Comparison of ENCODE assay signal across 8 mouse cellular contexts in the genomic region with DNA sequence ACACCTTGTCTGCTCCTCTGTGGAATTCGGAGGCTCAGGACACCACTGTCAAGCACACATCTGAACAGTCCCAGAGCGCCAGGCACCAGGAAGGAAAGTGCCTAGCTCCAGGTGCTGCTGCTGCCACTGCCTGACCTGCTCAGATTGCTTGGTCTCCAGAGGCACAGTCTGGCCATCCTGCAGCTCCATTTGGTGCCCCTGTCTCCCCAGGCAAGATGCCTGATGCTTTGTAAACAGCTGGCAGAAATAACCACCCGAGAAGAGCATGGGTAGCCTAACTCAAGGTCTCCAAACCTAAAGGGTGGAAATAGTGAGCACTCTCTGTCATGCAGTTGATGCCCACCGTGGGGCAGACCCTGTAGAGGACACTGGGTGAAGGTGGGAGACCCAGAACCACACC. TPM values are rescaled to one million over a fixed set of nuclear protein-coding genes. Genes with fewer than 3 reads are reported as not detected.
DNase-seq lines count a peak whose midpoint lies in the region; ATAC-seq and TF ChIP-seq lines count a peak whose summit lies in the region.

No protein-coding gene starts in this region.

- no peak for ATAC-seq in limb, embryonic 15.5 days (ENCODE audit: insufficient number of reproducible peaks, low FRiP score, low TSS enrichment, low read depth)
- no peak for ATAC-seq in stomach, embryonic 16.5 days (ENCODE audit: insufficient read depth, low FRiP score)

- peaks cover 2% of the 10 kb centered on the region for H3K36me3 ChIP-seq in testis, adult 2 months (ENCODE audit: control insufficient read depth, insufficient read depth, low read length)
- peaks cover 41% of the 10 kb centered on the region for H3K36me3 ChIP-seq in limb, embryonic 15.5 days
- peaks cover 20% of the 10 kb centered on the region; the same call in 1 of the 2 replicates for H3K36me3 ChIP-seq in stomach, embryonic 16.5 days (ENCODE audit: control insufficient read depth, insufficient read depth, low read length)

- 6% methylated on average over 4 of the region's 4 CpGs for WGBS in cerebellum, adult 2 months
- WGBS in limb, embryonic 15.5 days: 22% methylated on average over 4 of the region's 4 CpGs
- 11% methylated on average over 4 of the region's 4 CpGs for WGBS in stomach, embryonic 16.5 days

- no peaks in the 10 kb centered on the region for H3K9me3 ChIP-seq in limb, embryonic 15.5 days
- H3K9me3 ChIP-seq in stomach, embryonic 16.5 days (replicated peaks; ENCODE audit: control insufficient read depth, low read length): no peaks in the 10 kb centered on the region

- peak overlapping the region; percentile 96 for H3K9ac ChIP-seq in limb, embryonic 15.5 days
- peak overlapping the region; percentile 95 for H3K9ac ChIP-seq in stomach, embryonic 16.5 days (ENCODE audit: low read length)

- no peak overlapping the region for H3K27ac ChIP-seq in cerebellum, adult 2 months (ENCODE audit: insufficient read depth, low read length)
- peak overlapping the region; percentile 29; the same call in 1 of the 2 replicates for H3K27ac ChIP-seq in testis, adult 2 months (ENCODE audit: control insufficient read depth, insufficient read depth, low read depth, low read length)
- H3K27ac ChIP-seq in limb, embryonic 15.5 days: peak overlapping the region; percentile 86
- peak overlapping the region; percentile 84 for H3K27ac ChIP-seq in stomach, embryonic 16.5 days (ENCODE audit: low read length)

- peaks cover 17% of the 10 kb centered on the region; the same call in 1 of the 2 replicates for H3K4me1 ChIP-seq in cerebellum, adult 2 months (ENCODE audit: control insufficient read depth, insufficient read depth, low read length)
- H3K4me1 ChIP-seq in testis, adult 2 months (ENCODE audit: control insufficient read depth, insufficient read depth, low read length): peaks cover 22% of the 10 kb centered on the region
- peaks cover 40% of the 10 kb centered on the region for H3K4me1 ChIP-seq in limb, embryonic 15.5 days
- peaks cover 30% of the 10 kb centered on the region for H3K4me1 ChIP-seq in stomach, embryonic 16.5 days (ENCODE audit: control insufficient read depth, insufficient read depth, low read length)

- no peak for DNase-seq in cerebellum, adult 2 months
- no peak for DNase-seq in cerebellum, postnatal 25 days
- DNase-seq in testis, postnatal 10 days (ENCODE audit: low spot score): no peak
- DNase-seq in yolk sac, embryonic 10.5 days (ENCODE audit: low spot score): no peak
- DNase-seq in urinary bladder, adult 18-20 months (ENCODE audit: low spot score in 2 of 2): no peak

- TF ChIP-seq POLR2A in cerebellum, adult 2 months (IDR thresholded peaks at IDR 0.05; ENCODE audit: borderline replicate concordance, insufficient read depth, low read length): no peak
- TF ChIP-seq POLR2A in testis, adult 2 months (IDR thresholded peaks at IDR 0.05; ENCODE audit: control insufficient read depth, low read depth, low read length): no peak

- peak overlapping the region; percentile 93 for H3K4me2 ChIP-seq in limb, embryonic 15.5 days
- peak overlapping the region; percentile 64 for H3K4me2 ChIP-seq in stomach, embryonic 16.5 days (ENCODE audit: low read depth, low read length)

- no peaks in the 10 kb centered on the region for H3K27me3 ChIP-seq in cerebellum, adult 2 months (ENCODE audit: control insufficient read depth, insufficient read depth, low read length)
- H3K27me3 ChIP-seq in testis, adult 2 months (ENCODE audit: control insufficient read depth, insufficient read depth, low read length): no peaks in the 10 kb centered on the region
- no peaks in the 10 kb centered on the region for H3K27me3 ChIP-seq in limb, embryonic 15.5 days
- no peaks in the 10 kb centered on the region for H3K27me3 ChIP-seq in stomach, embryonic 16.5 days (ENCODE audit: control insufficient read depth, insufficient read depth, low read length)

- no peak for TF ChIP-seq CTCF in cerebellum, adult 2 months (IDR thresholded peaks at IDR 0.05; ENCODE audit: borderline replicate concordance, insufficient read depth, low read depth, low read length)
- TF ChIP-seq CTCF in testis, adult 2 months (IDR thresholded peaks at IDR 0.05; ENCODE audit: control insufficient read depth, insufficient read depth, insufficient replicate concordance, low read depth, low read length): no peak

- peak overlapping the region; percentile 89 for H3K4me3 ChIP-seq in cerebellum, adult 2 months (replicated peaks; ENCODE audit: insufficient read depth, low read depth, low read length)
- H3K4me3 ChIP-seq in testis, adult 2 months (ENCODE audit: control insufficient read depth, low read depth, low read length): peak overlapping the region; percentile 90
- H3K4me3 ChIP-seq in limb, embryonic 15.5 days: peak overlapping the region; percentile 94
- H3K4me3 ChIP-seq in stomach, embryonic 16.5 days (replicated peaks; ENCODE audit: low read length): peak overlapping the region; percentile 90

RNA-seq across cellular contexts. Expression of a gene that starts 1.1 kb away (rescaled TPM):
- 41.9 and 43.9 TPM in 2 replicates for polyA plus RNA-seq in cerebellum, adult 2 months (2012; rRNA removed)
- 47.8 and 53.8 TPM in 2 replicates for polyA plus RNA-seq in testis, adult 2 months (2012; rRNA removed)
- polyA plus RNA-seq in limb, embryonic 15.5 days (2015; fragmentation: Nextera tagmentation; extraction: Ambion mirVana): 97.2 and 101 TPM in 2 replicates
- 80.1 and 82.0 TPM in 2 replicates for polyA plus RNA-seq in stomach, embryonic 16.5 days (2015; fragmentation: Nextera tagmentation; extraction: Ambion mirVana)

RNA-seq across cellular contexts. Expression of a gene that starts 28.2 kb away (rescaled TPM):
- polyA plus RNA-seq in cerebellum, adult 2 months (2012; rRNA removed): 116 and 141 TPM in 2 replicates
- 151 and 183 TPM in 2 replicates for polyA plus RNA-seq in testis, adult 2 months (2012; rRNA removed)
- 40.2 and 41.9 TPM in 2 replicates for polyA plus RNA-seq in limb, embryonic 15.5 days (2015; fragmentation: Nextera tagmentation; extraction: Ambion mirVana)
- 41.4 and 52.6 TPM in 2 replicates for polyA plus RNA-seq in stomach, embryonic 16.5 days (2015; fragmentation: Nextera tagmentation; extraction: Ambion mirVana)
